Mouse (Mus musculus): ENCODE measurements around the gene Macf1.

DNA sequence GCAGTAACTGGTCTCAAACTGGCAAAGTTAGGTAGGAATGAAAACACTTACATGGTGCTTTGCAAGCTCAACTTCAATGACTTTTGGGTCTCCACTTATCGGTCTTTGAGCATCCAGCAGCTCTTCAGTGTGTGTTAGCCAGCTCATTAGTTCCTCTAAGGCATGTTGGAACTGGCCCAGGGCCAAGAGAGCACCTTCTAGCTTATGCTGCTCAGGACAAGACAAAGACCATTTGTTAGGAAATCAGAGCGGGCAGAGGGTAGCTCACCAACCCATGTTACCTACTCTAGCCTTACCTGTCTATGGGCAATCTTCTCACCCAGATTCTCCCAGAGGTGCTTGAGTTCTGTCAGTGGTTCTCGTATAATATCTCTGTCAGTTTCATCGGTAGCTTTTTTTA is 302.1 kb downstream of the Macf1 start:
- TF ChIP-seq CTCF (IDR thresholded peaks at IDR 0.05; ENCODE audit: extremely low read depth, insufficient read depth, low read length) (no peak), POLR2A (IDR thresholded peaks at IDR 0.05; ENCODE audit: extremely low read depth, insufficient read depth, low read length) (no peak)
